Mouse (Mus musculus) liver, adult 2 months (tissue): ENCODE data around the gene Hpse2.

Experiments used
- CTCF ChIP-seq: fragments of 200-500 bp; IDR thresholded peaks from 2 replicates; pipeline ENCODE4 v1.5.1; 2011; ENCODE audit warnings: low read depth, low read length, control low read depth
- POLR2A ChIP-seq: fragments of 200-500 bp; IDR thresholded peaks from 2 replicates; pipeline ENCODE4 v1.6.1; 2011; ENCODE audit warnings: low read length, control low read depth; ENCODE audit not compliant: insufficient read depth; ENCODE audit errors: extremely low read depth

DNA sequence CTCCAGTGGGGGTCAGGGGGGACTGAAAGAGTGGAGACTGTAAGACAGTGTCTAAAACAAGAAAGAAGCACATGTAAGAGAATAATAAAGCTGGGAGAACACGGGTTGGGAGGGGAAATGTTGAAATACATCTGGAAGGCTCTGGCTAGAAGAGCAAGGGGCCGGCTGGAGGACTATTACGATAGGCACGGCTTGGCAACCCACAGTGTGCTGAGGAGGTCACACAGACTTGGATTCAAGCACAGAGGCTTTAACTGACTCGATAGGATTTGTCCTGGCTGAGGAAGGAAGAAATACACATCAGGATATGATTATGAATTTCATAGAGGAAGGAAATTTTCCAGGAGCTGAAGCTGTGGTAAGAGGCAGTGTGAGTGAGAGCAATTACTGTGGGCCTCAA lies 414.4 kb downstream of the Hpse2 start:
- TF ChIP-seq POLR2A, result no peak
- no peak for TF ChIP-seq CTCF
